Mouse (Mus musculus) CH12.LX (cell line): ENCODE results near the gene Zw10. TPM values are rescaled to one million over a fixed set of nuclear protein-coding genes. Genes with fewer than 3 reads are reported as not detected.

Experiments
- DNase-seq: peaks from one replicate; pipeline ENCODE4 v3.0.0-alpha.2; 2013; ENCODE audit errors: extremely low read depth
- H3K27ac ChIP-seq: 2 replicates; pipeline ENCODE4 v1.5.1; 2012; ENCODE audit warnings: low read depth, mild to moderate bottlenecking, control low read depth, moderate library complexity; ENCODE audit not compliant: insufficient read depth
- H3K27me3 ChIP-seq: replicated peaks from 2 replicates; pipeline ENCODE3; 2012; ENCODE audit warnings: inconsistent platforms
- H3K36me3 ChIP-seq, 2 experiments: replicated peaks in 1 of 2; 2 replicates each; pipeline versions ENCODE3 to v1.6.1; 2012; ENCODE audit warnings: inconsistent platforms in 1 of 2, low read length in 1 of 2, mild to moderate bottlenecking in 1 of 2, mixed read lengths in 1 of 2, moderate library complexity in 1 of 2; ENCODE audit not compliant: control insufficient read depth in 1 of 2, insufficient read depth in 1 of 2
- H3K4me1 ChIP-seq, 2 experiments: 2 replicates each; pipeline ENCODE4 v1.6.1; 2012; ENCODE audit warnings: inconsistent platforms in 1 of 2, moderate library complexity in 1 of 2; ENCODE audit not compliant: insufficient read depth in 2 of 2, control insufficient read depth in 1 of 2
- H3K4me2 ChIP-seq: 2 replicates; pipeline ENCODE4 v1.6.1; 2012; ENCODE audit warnings: low read depth, mild to moderate bottlenecking, control low read depth; ENCODE audit not compliant: poor library complexity, insufficient read depth, severe bottlenecking
- H3K4me3 ChIP-seq, 3 experiments: fragments of 150-350 bp in 1 of 3; sonication (generic) in 1 of 3; replicated peaks in 1 of 3; 2 replicates each; pipeline versions ENCODE3 to v1.5.1; 2011 to 2012; ENCODE audit warnings: low read depth in 2 of 3, low read length in 2 of 3, mild to moderate bottlenecking in 2 of 3, moderate library complexity in 2 of 3, control low read depth in 1 of 3, improper control_type of control experiment in 1 of 3, inconsistent platforms in 1 of 3, mixed read lengths in 1 of 3; ENCODE audit not compliant: poor library complexity in 1 of 3
- H3K79me2 ChIP-seq: replicated peaks from 2 replicates; pipeline ENCODE4 v1.6.1; 2012; ENCODE audit warnings: mild to moderate bottlenecking, moderate library complexity; ENCODE audit not compliant: control insufficient read depth, poor library complexity, insufficient read depth, severe bottlenecking; ENCODE audit errors: extremely low read depth
- H3K9ac ChIP-seq: 2 replicates; pipeline ENCODE4 v1.6.1; 2012; ENCODE audit warnings: low read depth, mild to moderate bottlenecking, control low read depth, moderate library complexity; ENCODE audit not compliant: insufficient read depth
- H3K9me3 ChIP-seq: replicated peaks from 2 replicates; pipeline ENCODE3; 2012; ENCODE audit warnings: low read length, inconsistent platforms, mixed read lengths
- BHLHE40 ChIP-seq: IDR thresholded peaks from 2 replicates; pipeline ENCODE4 v1.6.1; 2011; ENCODE audit warnings: mild to moderate bottlenecking, low read depth, low read length, improper control_type of control experiment
- CHD2 ChIP-seq: IDR thresholded peaks from 2 replicates; pipeline ENCODE4 v1.6.1; 2011; ENCODE audit warnings: low read length, improper control_type of control experiment
- CTCF ChIP-seq, 2 experiments: IDR thresholded peaks in 1 of 2; conservative IDR thresholded peaks in 1 of 2; 2 replicates each; pipeline ENCODE4 v1.5.1; 2011 to 2012; ENCODE audit warnings: low read depth in 2 of 2, low read length in 2 of 2, improper control_type of control experiment in 1 of 2, inconsistent platforms in 1 of 2, mild to moderate bottlenecking in 1 of 2, moderate library complexity in 1 of 2
- ELF1 ChIP-seq: IDR thresholded peaks from 2 replicates; pipeline ENCODE4 v1.6.1; 2014; ENCODE audit warnings: low read depth, mild to moderate bottlenecking, inconsistent platforms, low read length, improper control_type of control experiment
- GABPA ChIP-seq: IDR thresholded peaks from 2 replicates; pipeline ENCODE4 v1.6.1; 2012; ENCODE audit warnings: low read depth, low read length, improper control_type of control experiment, inconsistent platforms; ENCODE audit not compliant: insufficient replicate concordance
- HCFC1 ChIP-seq: IDR thresholded peaks from 2 replicates; pipeline ENCODE4 v1.6.1; 2012; ENCODE audit warnings: low read depth, mild to moderate bottlenecking, inconsistent platforms, low read length, improper control_type of control experiment
- JUN ChIP-seq: IDR thresholded peaks from 2 replicates; pipeline ENCODE4 v1.6.1; 2011; ENCODE audit warnings: low read depth, mild to moderate bottlenecking, low read length, improper control_type of control experiment, moderate library complexity; ENCODE audit not compliant: insufficient read depth
- MAFK ChIP-seq: IDR thresholded peaks from 2 replicates; pipeline ENCODE4 v1.6.1; 2011; ENCODE audit warnings: low read length, improper control_type of control experiment; ENCODE audit not compliant: insufficient replicate concordance
- MXI1 ChIP-seq: IDR thresholded peaks from 2 replicates; pipeline ENCODE4 v1.6.1; 2011; ENCODE audit warnings: mild to moderate bottlenecking, low read depth, low read length, improper control_type of control experiment
- NELFE ChIP-seq: IDR thresholded peaks from 2 replicates; pipeline ENCODE4 v1.6.1; 2011; ENCODE audit warnings: low read depth, low read length, improper control_type of control experiment
- NRF1 ChIP-seq: IDR thresholded peaks from 2 replicates; pipeline ENCODE4 v1.6.1; 2014; ENCODE audit warnings: low read depth, mild to moderate bottlenecking, inconsistent platforms, low read length, improper control_type of control experiment, moderate library complexity
- PAX5 ChIP-seq: IDR thresholded peaks from 2 replicates; pipeline ENCODE4 v1.6.1; 2012; ENCODE audit warnings: low read length, inconsistent platforms, mixed read lengths
- POLR2A ChIP-seq: IDR thresholded peaks from 2 replicates; pipeline ENCODE4 v1.6.1; 2011; ENCODE audit warnings: low read depth, mild to moderate bottlenecking, improper control_type of control experiment, low read length
- SIN3A ChIP-seq: IDR thresholded peaks from 2 replicates; pipeline ENCODE4 v1.6.1; 2012; ENCODE audit warnings: low read length, improper control_type of control experiment, inconsistent platforms
- UBTF ChIP-seq: IDR thresholded peaks from 2 replicates; pipeline ENCODE4 v1.6.1; 2012; ENCODE audit warnings: low read depth, mild to moderate bottlenecking, inconsistent platforms, low read length, improper control_type of control experiment, moderate library complexity
- USF2 ChIP-seq: conservative IDR thresholded peaks from 2 replicates; pipeline ENCODE4 v1.6.1; 2011; ENCODE audit warnings: low read depth, low read length, improper control_type of control experiment
- ZNF384 ChIP-seq: IDR thresholded peaks from 2 replicates; pipeline ENCODE4 v1.6.1; 2012; ENCODE audit warnings: low read depth, low read length, improper control_type of control experiment, inconsistent platforms
- dilution Hi-C: fragments of 300-500 bp; cut with MboI; formaldehyde crosslinking; loops from 2 replicates; pipeline ENCODE4 v1.14.3; 2020; ENCODE audit warnings: low sequenced_read_pairs; ENCODE audit not compliant: extremely low pct_unique_long_range_greater_than_20kb, extremely low pct_ligation_motif_present
- in situ Hi-C: fragments of 300-500 bp; cut with MboI; formaldehyde crosslinking; loops from 3 replicates; pipeline ENCODE4 v1.14.3; 2019; ENCODE audit warnings: low sequenced_read_pairs, low pct_ligation_motif_present, low pct_unique_long_range_greater_than_20kb, mixed read lengths
- polyA plus RNA-seq: library from polyadenylated mRNA; unstranded; fragments of >175 nt; gene quantifications from 2 replicates; pipeline ENCODE4 v1.2.1, GENCODE M21; 2012; ENCODE audit warnings: low read depth; ENCODE audit not compliant: insufficient read length
- total RNA-seq, 2 experiments: library from RNA; depleted of rRNA; stranded (reverse); fragments of 300-350 nt in 1 of 2; fragments of >200 nt in 1 of 2; gene quantifications; 2 replicates each; pipeline ENCODE4 v1.2.3; 2012 to 2014

The Zw10 gene
- total and polyA plus RNA-seq, 3 experiments, result 18.3 to 26.2 (median 19.8) TPM

DNA sequence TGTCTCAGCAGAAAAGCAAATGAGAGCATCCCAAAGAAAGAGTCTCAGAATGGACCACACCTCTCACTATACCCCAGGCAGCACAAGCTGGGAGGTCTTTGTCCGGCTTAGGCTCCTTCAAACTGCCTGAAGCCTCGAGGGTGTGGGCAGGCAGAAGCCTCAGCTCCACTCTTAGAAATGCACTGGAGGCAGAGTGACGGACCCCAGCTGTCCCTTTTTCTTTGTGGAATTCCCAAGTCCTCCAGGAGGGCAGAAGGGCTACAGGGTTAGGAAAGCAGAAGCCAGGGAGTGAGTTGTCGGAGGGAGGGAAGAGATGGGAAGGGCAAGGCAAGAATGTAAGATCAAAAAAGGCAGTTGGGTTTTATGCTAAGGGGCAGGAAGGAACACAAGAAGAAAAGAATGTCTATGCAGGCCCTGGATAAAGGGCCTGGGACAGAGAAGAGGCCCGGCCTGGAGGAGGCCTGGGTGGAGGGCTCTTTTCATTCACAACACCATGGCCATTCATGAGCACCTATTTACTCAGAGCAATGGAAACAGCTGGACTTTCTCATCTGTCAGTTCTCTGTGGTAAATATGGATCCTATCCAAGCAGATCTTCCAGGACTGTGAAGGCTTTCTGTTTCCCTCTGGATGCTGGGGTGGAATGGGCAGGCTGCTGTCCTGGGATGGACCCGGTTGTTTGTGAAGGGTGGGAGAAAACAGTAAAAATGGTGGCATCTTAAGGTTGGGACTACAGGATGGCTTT lies 55.2 kb downstream of the Zw10 start:
- in situ Hi-C loops, result no loop called here
- DNase-seq, result no peak
- dilution Hi-C loops, result no loop called here
- no peaks in the 10 kb centered on the region for H3K79me2 ChIP-seq
- H3K36me3 ChIP-seq, result no peaks in the 10 kb centered on the region
- no peak overlapping the region for H3K27ac ChIP-seq
- no peak overlapping the region for H3K4me2 ChIP-seq
- no peaks in the 10 kb centered on the region for H3K9me3 ChIP-seq
- H3K27me3 ChIP-seq, result no peaks in the 10 kb centered on the region
- H3K4me1 ChIP-seq, result peaks cover 0 to 5% of the 10 kb centered on the region in 2 experiments; a peak in 1 of 4 replicates
- TF ChIP-seq ZNF384 (no peak), NRF1 (no peak), POLR2A (no peak), MAFK (no peak), JUN (no peak), HCFC1 (no peak), CTCF (conservative IDR thresholded peaks at IDR 0.05 in 1 of 2, IDR thresholded peaks at IDR 0.05 in 1 of 2; ENCODE audit: low read depth in 2 of 2, low read length in 2 of 2) (no peak), GABPA (no peak), ELF1 (no peak), BHLHE40 (no peak), NELFE (no peak), CHD2 (no peak), MXI1 (no peak), USF2 (no peak)
- H3K9ac ChIP-seq, result no peak overlapping the region
- no peak overlapping the region for H3K4me3 ChIP-seq

DNA sequence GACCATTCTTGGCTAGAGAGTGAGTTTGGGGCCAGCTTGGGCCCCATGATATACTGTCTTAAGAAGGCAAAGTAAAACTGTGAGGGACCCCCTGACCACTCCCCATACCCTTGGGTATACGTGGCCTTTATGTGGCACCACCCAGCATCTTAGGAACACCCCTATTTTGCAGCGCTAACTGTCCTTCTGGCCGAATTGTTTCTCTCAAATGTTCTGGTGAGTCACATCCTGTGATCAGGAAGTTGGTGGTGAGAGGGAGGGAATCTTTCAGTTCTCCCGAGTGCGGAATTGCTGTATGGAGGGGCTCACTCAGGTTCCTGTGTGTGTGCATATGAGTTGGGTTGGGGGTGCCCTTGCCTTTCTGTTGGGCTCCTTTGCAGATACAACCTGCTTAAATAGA lies 55.9 kb downstream of the Zw10 start:
- H3K27me3 ChIP-seq, result no peaks in the 10 kb centered on the region
- TF ChIP-seq PAX5 (no peak), SIN3A (no peak), UBTF (no peak)
- no peak overlapping the region for H3K9ac ChIP-seq
- H3K4me3 ChIP-seq, result no peak overlapping the region
- no peaks in the 10 kb centered on the region for H3K9me3 ChIP-seq
- H3K4me1 ChIP-seq, result peaks cover 0 to 5% of the 10 kb centered on the region in 2 experiments; a peak in 1 of 4 replicates
- no peaks in the 10 kb centered on the region for H3K79me2 ChIP-seq
- DNase-seq, result no peak
- dilution Hi-C loops, result no loop called here
- H3K36me3 ChIP-seq, result no peaks in the 10 kb centered on the region
- H3K4me2 ChIP-seq, result no peak overlapping the region
- no peak overlapping the region for H3K27ac ChIP-seq
- in situ Hi-C loops, result no loop called here
